Mouse (Mus musculus) brain, adult 2 months (tissue): ENCODE measurements around the gene 1700017N19Rik.
"Not testable (repeated sequence)": the region's sequence is repeated elsewhere in the genome, so short reads cannot be mapped to it uniquely, and the experiment has no call there.

Experiments
- DNase-seq: peaks from one replicate; pipeline ENCODE4 v3.0.0; 2011; ENCODE audit warnings: low read depth, low spot score

Gene 1700017N19Rik

GRCm38 (mm10) chr10:100590323-100590722 is at the start of gene 1700017N19Rik, which contains the start of gene 4930430F08Rik:
TSS of gene 1700017N19Rik (plus strand) at chr10:100590484.
TSS of gene 4930430F08Rik (minus strand) at chr10:100590423.
- no peak for DNase-seq

GRCm38 (mm10) chr10:100556566-100557175 is 33.6 kb upstream of the 1700017N19Rik start:
- peak; percentile 17 for DNase-seq

- not testable (repeated sequence) for DNase-seq
Measured at GRCm38 (mm10) chr10:100560194-100560883, 29.9 kb upstream of the 1700017N19Rik start.

GRCm38 (mm10) chr10:100564112-100564511 is 26.2 kb upstream of the 1700017N19Rik start:
- peak; percentile 55 for DNase-seq

DNA sequence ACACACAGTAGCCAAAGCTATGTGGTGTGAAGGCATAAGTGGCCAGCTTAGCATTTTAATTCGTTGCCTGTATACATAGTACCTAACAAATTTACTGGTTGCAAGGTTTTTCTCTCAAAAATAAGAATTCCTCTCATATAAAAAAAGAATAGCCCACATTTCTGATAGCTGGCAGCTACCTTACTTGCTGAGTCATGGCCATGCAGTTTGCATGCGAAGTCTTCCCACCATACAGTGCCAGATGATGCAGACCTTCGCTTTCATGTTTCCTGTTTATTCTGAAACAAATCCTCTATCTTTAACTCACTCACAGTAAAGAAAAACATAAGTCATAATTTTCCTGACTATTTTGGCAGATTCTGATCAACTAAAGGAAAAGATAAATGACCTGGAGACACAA is 18.6 kb upstream of the 1700017N19Rik start:
- peak; percentile 49 for DNase-seq

- DNase-seq, result no peak
Measured at GRCm38 (mm10) chr10:100574505-100575149, 15.7 kb upstream of the 1700017N19Rik start.

GRCm38 (mm10) chr10:100575294-100575693 is 15.0 kb upstream of the 1700017N19Rik start:
- DNase-seq, result no peak

- no peak for DNase-seq
Measured at GRCm38 (mm10) chr10:100584178-100584577, 6.1 kb upstream of the 1700017N19Rik start.

DNA sequence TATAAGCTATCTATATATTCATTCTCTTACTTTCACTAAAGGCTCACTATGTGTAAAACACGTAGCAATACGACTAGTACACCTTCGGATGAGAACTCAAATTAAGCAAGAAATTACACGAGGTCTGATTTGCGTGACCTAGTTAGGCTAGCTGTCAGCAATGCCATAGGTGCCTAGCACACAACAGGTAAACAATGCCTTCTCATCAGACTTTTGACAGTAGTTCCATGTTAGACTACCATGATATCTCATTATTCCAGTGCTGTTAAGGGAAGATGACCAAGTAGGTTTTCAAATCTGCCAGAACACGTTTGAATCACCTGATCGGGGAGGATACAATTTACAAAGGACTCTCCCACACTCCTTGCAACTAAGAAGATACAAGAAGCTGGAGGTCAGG is 1.8 kb upstream of the 1700017N19Rik start:
- DNase-seq, result no peak

DNA sequence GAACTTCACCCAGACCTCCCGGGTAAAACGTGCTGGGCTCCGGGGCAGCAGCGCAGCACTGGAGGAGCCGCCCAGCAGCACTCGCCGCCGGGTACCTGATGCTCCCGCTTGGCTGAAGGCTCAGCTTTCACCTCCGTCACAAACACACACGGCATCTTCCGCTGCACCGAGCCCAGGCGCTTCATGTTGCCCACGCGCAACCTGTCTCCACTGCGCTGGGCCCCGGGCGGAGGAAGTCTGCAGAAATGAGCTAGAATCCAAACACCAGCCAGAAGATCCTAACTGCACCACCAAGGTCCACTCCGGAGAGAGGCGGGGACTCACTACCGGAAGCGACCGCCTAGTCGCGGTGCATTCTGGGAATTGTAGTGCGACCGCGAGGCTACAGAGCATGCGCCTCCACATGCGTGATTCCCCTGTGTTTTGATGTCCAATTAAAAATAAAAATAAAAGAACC is 1.3 kb upstream of the 1700017N19Rik start:
- peak; percentile 97 for DNase-seq

- DNase-seq, result no peak
Measured at GRCm38 (mm10) chr10:100598339-100598738, 8.1 kb downstream of the 1700017N19Rik start.

DNA sequence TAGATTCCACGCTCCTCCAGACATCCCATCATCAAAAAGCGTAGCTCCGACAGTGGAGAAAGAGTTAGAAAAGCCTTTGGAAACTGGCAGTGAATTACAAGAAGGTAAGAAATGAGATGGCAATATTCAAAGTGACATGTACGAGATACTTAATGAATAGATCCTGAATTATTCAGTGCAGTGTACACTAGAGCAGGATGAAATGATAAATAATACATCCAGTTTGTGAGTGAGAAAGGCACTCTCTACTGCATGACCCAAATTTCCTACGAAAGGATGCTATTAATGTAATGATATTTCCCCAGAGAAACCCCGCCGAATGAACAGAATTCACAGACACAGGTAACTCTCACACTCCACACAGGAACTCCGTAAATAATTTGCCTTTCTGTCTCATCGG is 13.2 kb downstream of the 1700017N19Rik start:
- no peak for DNase-seq

DNA sequence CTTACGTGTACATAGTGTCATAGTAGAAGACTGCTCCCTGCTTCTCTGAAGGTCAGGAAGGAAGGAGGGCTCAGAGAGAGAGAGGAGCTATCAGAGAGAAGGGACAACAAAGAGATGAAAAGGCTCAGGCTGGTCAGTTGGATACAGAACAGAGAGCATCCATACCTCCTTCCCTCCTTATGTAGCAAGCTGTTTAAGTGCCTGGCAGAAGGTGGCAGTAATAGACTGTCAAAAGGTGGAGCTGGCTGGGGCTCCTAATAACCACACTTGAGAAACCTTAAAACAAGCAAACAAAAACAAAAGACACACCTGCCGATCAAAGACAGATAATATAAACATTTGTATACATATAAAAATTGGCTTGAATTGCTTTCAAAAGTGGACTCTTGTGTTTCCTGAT is 14.0 kb downstream of the 1700017N19Rik start:
- DNase-seq, result peak; percentile 68

DNA sequence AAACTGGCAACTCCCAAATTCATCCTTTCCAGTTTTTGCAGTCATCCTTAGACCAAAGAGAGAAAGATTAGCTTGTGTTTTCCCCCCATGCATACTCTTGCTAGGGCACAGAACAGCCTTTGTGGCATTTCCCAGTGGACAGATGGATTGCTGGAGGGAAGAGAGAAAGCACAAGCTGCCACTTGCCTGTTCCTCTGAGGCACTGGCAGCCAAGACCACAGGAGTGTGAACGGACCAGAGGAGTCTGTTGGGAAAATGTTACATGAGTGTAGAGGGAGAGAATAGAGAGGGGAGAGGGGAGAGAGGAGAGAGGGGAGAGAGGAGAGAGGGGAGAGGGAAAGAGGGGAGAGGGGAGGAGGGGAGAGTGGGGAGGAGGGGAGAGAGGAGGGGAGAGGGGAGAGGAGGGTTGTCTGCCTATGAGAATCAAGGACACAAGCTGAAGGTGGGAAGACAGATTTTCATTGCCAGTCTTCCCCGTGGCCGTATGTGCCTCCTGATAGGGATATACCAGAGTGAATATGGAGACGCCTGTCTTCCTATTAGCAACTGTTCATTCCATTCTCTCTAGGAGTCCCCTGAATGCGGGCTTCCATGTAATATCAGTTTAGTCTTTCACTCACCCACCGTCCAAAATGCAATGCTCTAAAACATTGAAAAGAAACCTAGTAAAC is 27.1 kb downstream of the 1700017N19Rik start:
- peak; percentile 92 for DNase-seq

DNA sequence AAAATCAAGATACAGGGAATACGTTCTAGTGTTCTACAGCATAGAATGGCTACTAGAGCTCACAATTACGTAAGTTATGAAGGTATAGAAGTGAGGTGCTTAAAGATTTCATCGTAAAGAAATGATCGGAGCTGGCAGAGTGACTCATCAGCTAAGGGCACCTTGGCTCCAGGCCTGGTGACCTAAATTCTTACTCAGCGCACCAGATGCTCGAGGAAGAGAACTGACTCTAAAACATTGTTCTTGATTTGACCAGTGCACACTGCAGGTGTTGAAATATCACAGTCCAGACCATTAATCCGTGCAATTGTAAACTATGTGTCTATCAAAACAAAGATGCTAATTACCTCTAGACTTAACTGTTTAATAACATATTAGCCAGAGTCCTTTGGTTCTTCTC is 29.2 kb downstream of the 1700017N19Rik start:
- peak; percentile 71 for DNase-seq

DNA sequence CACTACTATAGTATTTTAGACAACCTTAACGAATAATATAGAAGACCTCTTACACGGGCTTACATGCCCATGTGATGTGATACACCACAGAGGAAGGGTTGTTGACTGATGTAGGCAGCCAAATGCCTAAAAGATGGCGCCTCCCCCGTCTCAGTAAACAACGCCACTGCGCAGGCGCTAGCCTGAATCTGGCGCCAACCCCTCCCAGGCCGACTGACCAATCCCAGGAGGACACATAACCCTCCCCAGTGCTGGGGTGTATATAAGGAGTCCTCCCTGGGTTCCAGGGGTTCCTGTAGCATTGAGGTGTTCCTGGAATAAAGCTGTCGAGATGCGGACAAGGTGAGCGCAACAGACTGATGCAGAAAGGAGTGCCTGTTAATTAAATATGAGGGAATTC is 29.8 kb downstream of the 1700017N19Rik start:
- no peak for DNase-seq

DNA sequence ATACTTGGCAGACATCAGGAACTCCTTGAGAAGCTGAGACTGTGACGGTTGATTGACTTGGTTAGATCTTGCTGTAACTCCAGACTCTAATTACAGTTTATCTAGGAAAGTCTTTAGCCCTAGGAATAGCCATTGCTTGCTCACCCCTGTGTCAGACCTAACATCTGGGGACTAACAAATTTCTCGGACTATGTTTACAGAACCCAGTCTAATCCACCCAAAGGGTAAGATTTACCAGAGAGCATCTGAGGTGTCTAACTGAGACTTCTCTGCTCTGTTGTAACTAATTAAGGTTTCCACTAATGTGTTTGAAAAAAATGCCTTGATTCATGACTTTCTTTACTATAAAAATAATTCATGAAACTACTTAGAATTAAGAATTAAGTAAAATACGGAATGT is 32.2 kb downstream of the 1700017N19Rik start:
- DNase-seq, result no peak

- DNase-seq, result peak; percentile 89
Measured at GRCm38 (mm10) chr10:100629762-100630438, 39.6 kb downstream of the 1700017N19Rik start.

DNA sequence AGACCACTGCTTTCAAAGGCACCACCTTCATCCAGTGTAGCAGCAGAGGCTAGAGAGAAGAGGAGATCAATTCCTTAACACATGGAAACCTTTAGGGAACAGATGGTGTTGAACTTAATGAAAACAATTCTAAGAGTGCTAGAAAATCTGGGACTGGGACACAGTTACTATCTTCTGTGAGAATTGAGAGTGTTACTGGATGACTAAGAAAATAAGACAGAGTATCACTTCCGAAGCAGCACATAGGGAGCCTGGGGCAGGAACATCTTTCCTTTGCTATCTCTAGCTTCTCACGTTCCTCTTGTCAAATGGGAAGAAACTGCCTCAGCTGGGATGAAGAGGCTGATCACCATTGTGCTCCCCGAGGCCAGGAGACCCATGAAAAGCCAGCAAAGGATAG is 52.6 kb downstream of the 1700017N19Rik start:
- DNase-seq, result peak; percentile 37

DNA sequence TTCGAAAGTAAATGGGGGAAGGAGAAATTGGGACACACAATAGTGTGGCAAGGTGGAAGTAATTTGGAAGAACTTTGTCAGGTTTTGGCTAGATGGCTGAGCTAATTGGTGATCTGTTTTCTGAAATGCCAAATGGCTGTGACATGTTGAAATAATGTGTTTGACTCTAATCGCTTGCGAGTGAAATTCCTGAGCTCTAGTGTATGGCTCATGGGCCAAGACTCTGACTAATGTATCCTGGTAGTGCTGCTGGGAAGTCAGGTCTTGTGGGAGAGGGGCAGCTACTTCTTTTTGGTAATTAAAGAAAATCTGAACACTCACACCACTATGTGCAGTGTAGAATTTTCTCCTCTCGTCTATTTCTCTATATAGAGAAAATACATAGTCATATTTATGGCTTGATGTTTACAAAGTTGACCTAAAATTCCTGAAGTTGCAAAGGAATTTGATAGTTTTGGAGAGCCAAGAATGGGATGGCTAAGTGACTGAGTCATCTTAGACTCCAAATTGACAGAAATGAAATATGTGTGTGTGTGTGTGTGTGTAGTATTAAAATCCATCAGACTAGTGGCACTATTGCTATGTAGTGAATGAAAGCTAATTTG is 55.1 kb downstream of the 1700017N19Rik start:
- no peak for DNase-seq

GRCm38 (mm10) chr10:100654183-100654582 is 63.9 kb downstream of the 1700017N19Rik start:
- DNase-seq, result no peak
